Mouse (Mus musculus) T-cell, adult 2 months (primary cell): Measurements from ENCODE around the gene Megf8.
A peak's percentile ranks its signal among the peaks of the same experiment; 100 is the strongest.

ENCODE experiments used
- DNase-seq: peaks from one replicate; pipeline ENCODE4 v3.0.0; 2022; ENCODE audit warnings: low spot score

Megf8 gene

DNA sequence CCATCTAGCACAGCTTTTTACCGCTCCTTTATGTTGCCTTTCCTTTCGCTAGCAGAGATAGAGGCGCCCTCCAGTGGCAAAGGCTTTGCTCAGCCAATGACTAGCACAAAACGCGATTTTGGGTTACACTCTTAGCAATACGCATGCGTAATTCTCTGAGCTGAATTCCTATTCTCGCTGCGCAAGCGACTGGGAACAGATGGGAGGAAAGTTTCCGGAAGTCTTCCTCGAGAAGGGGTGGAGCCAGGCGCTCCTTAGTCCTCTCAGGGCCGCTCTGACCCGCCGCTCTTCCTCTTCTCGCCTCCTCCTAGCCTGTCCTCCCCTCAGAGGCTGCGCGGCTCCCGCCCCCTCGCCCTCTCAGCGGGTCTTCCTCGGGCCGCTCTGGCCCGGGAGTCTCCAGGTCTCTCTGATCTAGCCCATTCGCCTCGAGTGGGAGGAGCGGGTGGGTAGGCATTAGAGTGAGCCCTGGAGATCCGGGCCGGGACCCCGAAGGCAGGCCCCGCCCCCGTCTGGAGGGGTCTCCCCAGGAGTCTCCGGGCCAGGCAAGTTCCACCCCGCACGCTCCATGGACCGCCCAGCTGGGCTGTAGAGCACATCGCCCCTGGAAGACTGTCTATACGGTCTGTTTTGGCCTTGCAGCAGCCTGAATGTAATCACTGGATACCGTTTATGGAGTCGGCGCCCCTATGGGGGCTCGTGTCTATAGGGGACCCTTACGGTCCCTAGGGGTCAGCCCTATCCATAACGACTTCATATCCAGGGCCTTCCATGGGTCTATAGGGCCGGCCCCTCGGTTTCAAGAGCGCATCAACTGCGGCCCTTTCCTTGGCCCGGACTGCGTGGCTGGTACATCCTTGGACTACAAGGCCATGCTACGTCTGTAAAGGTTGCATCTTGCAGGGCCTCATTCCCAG is at the start of gene Megf8:
TSS of gene Megf8 (plus strand) at position 633 of the 914 bp plus-strand sequence.
- peak; percentile 87 for DNase-seq

DNA sequence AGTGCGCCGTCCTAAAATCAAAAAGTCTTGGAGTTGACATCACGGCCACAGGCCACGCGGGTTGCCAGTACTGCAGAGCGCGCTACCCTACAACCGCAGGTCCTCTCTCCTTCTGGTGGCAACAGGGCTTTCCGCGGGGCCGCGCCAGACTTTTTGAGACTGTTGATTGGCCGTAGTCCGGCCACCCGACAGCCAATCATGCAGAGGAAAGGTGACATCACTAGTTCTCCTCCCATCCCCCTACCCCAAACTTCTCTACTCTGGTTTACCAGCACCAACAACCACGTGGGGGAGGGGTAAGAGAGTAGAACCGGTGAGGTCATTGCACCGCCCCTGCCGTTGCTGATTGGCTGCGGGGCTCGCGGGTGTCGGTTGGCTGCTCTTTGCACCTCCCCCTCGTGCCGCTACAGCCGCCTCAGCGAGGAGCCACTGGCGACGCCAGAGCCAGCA is 49.6 kb upstream of the Megf8 start, which contains the start of gene Cic:
TSS of gene Cic (plus strand) at position 404 of the 450 bp plus-strand sequence.
- peak; percentile 99 for DNase-seq

GRCm38 (mm10) chr7:25267751-25268463 is 49.1 kb upstream of the Megf8 start:
- DNase-seq: peak; percentile 100

- peak; percentile 39 for DNase-seq
Observed at GRCm38 (mm10) chr7:25268588-25268987, 48.4 kb upstream of the Megf8 start.

DNA sequence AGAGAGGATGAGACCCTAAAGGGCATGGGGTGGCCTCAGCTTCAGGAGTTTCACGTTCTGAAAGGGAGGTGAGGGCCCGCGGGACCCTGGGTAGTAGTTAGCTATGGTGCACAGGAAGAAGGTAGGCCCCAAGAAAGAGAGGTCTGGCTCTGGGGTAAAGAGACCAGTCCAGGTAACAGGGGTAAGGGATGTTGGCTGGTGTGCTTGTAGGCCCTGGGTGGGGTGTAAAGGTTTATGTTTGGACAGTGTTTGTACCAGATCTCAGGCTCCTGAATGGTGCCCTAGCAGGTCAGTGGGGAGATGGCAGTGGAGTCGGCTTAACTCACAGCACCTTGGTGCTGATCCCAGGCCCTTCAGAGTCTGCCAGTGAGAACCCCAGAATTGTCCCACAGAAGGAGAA is 47.9 kb upstream of the Megf8 start:
- DNase-seq: no peak

GRCm38 (mm10) chr7:25269545-25270271 is 47.3 kb upstream of the Megf8 start:
- DNase-seq: no peak

GRCm38 (mm10) chr7:25270652-25271633 is 46.0 kb upstream of the Megf8 start:
- DNase-seq: no peak

- no peak for DNase-seq
Observed at GRCm38 (mm10) chr7:25271651-25272444, 45.1 kb upstream of the Megf8 start.

DNA sequence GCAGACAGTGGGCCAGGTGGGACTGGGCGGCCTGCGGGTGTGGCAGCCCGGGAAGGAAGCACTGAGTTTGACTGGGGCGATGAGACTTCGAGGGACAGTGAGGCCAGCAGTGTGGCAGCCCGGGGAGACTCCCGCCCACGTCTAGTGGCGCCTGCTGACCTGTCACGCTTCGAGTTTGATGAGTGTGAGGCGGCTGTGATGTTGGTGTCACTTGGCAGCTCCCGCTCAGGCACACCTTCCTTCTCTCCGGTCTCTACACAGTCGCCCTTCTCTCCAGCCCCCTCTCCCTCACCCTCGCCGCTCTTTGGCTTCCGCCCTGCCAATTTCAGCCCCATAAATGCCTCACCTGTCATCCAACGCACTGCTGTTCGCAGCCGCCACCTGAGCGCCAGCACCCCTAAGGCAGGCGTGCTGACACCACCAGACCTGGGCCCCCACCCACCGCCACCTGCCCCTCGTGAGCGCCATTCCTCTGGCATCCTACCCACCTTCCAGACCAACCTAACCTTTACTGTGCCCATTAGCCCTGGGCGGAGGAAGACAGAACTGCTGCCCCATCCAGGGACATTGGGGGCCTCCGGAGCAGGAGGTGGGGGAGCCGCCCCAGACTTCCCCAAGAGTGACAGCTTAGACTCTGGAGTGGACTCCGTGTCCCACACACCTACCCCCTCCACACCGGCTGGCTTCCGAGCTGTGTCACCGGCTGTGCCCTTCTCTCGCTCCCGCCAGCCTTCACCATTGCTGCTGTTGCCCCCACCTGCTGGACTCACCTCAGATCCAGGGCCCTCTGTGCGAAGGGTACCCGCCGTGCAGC is 44.3 kb upstream of the Megf8 start:
- DNase-seq: no peak

GRCm38 (mm10) chr7:25273259-25274241 is 43.4 kb upstream of the Megf8 start:
- no peak for DNase-seq

DNA sequence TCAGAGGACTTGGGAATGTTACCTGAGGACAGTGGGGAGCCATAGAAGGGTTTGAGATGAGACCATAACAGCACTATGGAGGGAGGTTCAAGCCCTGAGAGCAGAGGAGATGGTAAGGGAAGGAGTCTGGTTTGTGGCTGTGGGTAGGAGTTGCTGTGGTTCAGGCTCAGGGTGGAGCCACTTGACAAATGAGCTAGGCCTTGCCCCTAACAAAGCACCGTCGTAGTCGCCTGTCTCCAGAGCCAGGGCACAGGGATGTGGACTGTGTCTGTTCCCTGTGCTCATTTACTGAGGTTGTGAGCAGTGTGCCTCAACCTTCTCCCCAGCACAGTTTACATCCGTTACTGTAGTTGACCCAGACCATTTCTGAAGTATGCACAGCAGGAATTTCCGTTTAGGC is 42.4 kb upstream of the Megf8 start:
- DNase-seq: peak; percentile 64

DNA sequence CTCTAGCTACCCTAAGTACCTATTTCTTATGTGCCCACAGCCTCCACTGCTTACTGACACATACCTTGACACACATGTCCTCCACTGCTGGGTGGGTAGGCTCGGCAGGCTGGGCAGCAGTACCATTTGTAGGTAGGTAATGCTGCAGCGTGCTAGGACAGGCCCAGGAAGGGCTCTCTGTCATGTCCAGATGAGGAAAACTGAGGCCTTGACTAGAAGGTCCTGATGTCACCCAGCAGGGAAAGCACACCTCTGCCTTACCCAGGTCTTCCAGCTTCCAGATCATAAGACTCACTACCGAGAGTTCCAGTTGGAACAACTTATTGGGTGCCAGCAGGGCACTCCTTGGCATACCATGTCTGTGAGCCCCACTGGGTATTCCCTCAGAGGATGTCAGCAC is 42.0 kb upstream of the Megf8 start:
- DNase-seq: no peak

- no peak for DNase-seq
Observed at GRCm38 (mm10) chr7:25275555-25276298, 41.2 kb upstream of the Megf8 start.

GRCm38 (mm10) chr7:25277405-25277804 is 39.6 kb upstream of the Megf8 start:
- no peak for DNase-seq

GRCm38 (mm10) chr7:25277998-25278340 is 39.0 kb upstream of the Megf8 start:
- no peak for DNase-seq

- DNase-seq: peak; percentile 94
Observed at GRCm38 (mm10) chr7:25278341-25279075, 38.5 kb upstream of the Megf8 start.
